In genomic region chr1:54009418-54010064, GRCm38 (mm10) we compare ENCODE assay signal across 21 mouse cellular contexts.
DNase-seq lines count a peak whose midpoint lies in the region; ATAC-seq and TF ChIP-seq lines count a peak whose summit lies in the region.
"Had no signal": no experiment of that assay in that cellular context is flagged by ENCODE, and none has a peak within 500 bp of the region (broad histone marks: within the 10 kb centered on the region; RNA-seq: fewer than 3 reads in every experiment).

No protein-coding gene starts in this region.

- H3K27ac ChIP-seq in embryonic facial prominence, embryonic 14.5 days (replicated peaks; ENCODE audit: low read depth, low read length): no peak overlapping the region
- H3K27ac ChIP-seq in embryonic facial prominence, embryonic 10.5 days (replicated peaks): no peak overlapping the region
- H3K27ac ChIP-seq in lung, embryonic 14.5 days (ENCODE audit: low read depth): no peak overlapping the region
- H3K27ac ChIP-seq in CH12.LX (ENCODE audit: insufficient read depth, low read depth): no peak overlapping the region
- H3K27ac ChIP-seq in limb, embryonic 14.5 days (replicated peaks; ENCODE audit: low read depth, low read length): no peak overlapping the region
- H3K27ac ChIP-seq: embryonic facial prominence, embryonic 15.5 days; forebrain, embryonic 10.5 days; gastrocnemius, adult 2 months; heart, embryonic 10.5 days; heart, embryonic 15.5 days; hindbrain, embryonic 15.5 days had no signal

- ATAC-seq in embryonic facial prominence, embryonic 14.5 days (ENCODE audit: low read depth): no peak
- ATAC-seq in lung, embryonic 14.5 days (ENCODE audit: insufficient read depth): peak; percentile 68; the same call in 1 of the 2 replicates
- ATAC-seq in limb, embryonic 14.5 days (ENCODE audit: low FRiP score, low read depth): 0 out of 2 replicates have a peak, but pooled peaks have one; percentile 47
- ATAC-seq: forebrain, embryonic 14.5 days had no signal

- TF ChIP-seq POLR2A in CH12.LX (IDR thresholded peaks at IDR 0.05; ENCODE audit: low read depth, low read length): no peak
- TF ChIP-seq POLR2A in limb, embryonic 14.5 days (IDR thresholded peaks at IDR 0.05; ENCODE audit: borderline replicate concordance, extremely low read depth, insufficient read depth, insufficient read length): no peak

- DNase-seq in embryonic facial prominence, embryonic 14.5 days (ENCODE audit: low spot score): peak; percentile 12
- DNase-seq in embryonic facial prominence, embryonic 10.5 days (ENCODE audit: low spot score): no peak
- DNase-seq in lung, embryonic 14.5 days: peak; percentile 73
- no peak for DNase-seq in lung, postnatal 36 days
- DNase-seq in CH12.LX (ENCODE audit: extremely low read depth): peak; percentile 65
- DNase-seq in limb, embryonic 14.5 days (ENCODE audit: low spot score): no peak
- DNase-seq in cerebellum, adult 18-20 months: no peak
- DNase-seq: adrenal gland, adult 2 months; adrenal gland, postnatal 36 days; cerebellum, adult 8-10 months; cerebellum, postnatal 14 days; gastrocnemius, adult 2 months; gastrocnemius, postnatal 25 days; heart, postnatal 36 days had no signal

- H3K27me3 ChIP-seq in embryonic facial prominence, embryonic 14.5 days (replicated peaks; ENCODE audit: control insufficient read depth, insufficient read depth, low read length): no peaks in the 10 kb centered on the region
- no peaks in the 10 kb centered on the region for H3K27me3 ChIP-seq in embryonic facial prominence, embryonic 10.5 days (replicated peaks; ENCODE audit: low read depth, poor library complexity, severe bottlenecking)
- H3K27me3 ChIP-seq in lung, embryonic 14.5 days (ENCODE audit: insufficient read depth, low read length): no peaks in the 10 kb centered on the region
- H3K27me3 ChIP-seq in CH12.LX (replicated peaks): no peaks in the 10 kb centered on the region
- H3K27me3 ChIP-seq in limb, embryonic 14.5 days (ENCODE audit: control insufficient read depth, insufficient read depth, low read length): no peaks in the 10 kb centered on the region
- H3K27me3 ChIP-seq: embryonic facial prominence, embryonic 15.5 days; heart, embryonic 15.5 days; hindbrain, embryonic 15.5 days had no signal

- peaks cover 3% of the 10 kb centered on the region; the same call in 1 of the 2 replicates for H3K4me1 ChIP-seq in embryonic facial prominence, embryonic 14.5 days (ENCODE audit: control insufficient read depth, insufficient read depth, low read length)
- no peaks in the 10 kb centered on the region for H3K4me1 ChIP-seq in embryonic facial prominence, embryonic 10.5 days
- H3K4me1 ChIP-seq in lung, embryonic 14.5 days (ENCODE audit: insufficient read depth): no peaks in the 10 kb centered on the region
- peaks cover 9 to 19% of the 10 kb centered on the region in 2 experiments for H3K4me1 ChIP-seq in CH12.LX (ENCODE audit: control insufficient read depth in 1 of 2, insufficient read depth in 2 of 2)
- H3K4me1 ChIP-seq in limb, embryonic 14.5 days (ENCODE audit: control insufficient read depth, insufficient read depth, low read length): peaks cover 10% of the 10 kb centered on the region
- H3K4me1 ChIP-seq: embryonic facial prominence, embryonic 15.5 days; forebrain, embryonic 10.5 days; hindbrain, embryonic 15.5 days had no signal

- no peaks in the 10 kb centered on the region for H3K9me3 ChIP-seq in embryonic facial prominence, embryonic 14.5 days (ENCODE audit: control insufficient read depth, low read length)
- H3K9me3 ChIP-seq in embryonic facial prominence, embryonic 10.5 days: no peaks in the 10 kb centered on the region
- H3K9me3 ChIP-seq in lung, embryonic 14.5 days (ENCODE audit: low read depth, low read length): no peaks in the 10 kb centered on the region
- no peaks in the 10 kb centered on the region for H3K9me3 ChIP-seq in CH12.LX (replicated peaks; ENCODE audit: low read length)
- no peaks in the 10 kb centered on the region for H3K9me3 ChIP-seq in limb, embryonic 14.5 days (ENCODE audit: control insufficient read depth, low read length)
- H3K9me3 ChIP-seq: embryonic facial prominence, embryonic 15.5 days; forebrain, embryonic 10.5 days; heart, embryonic 10.5 days; heart, embryonic 15.5 days; hindbrain, embryonic 15.5 days had no signal

- dilution Hi-C loops in CH12.LX (cut with MboI; ENCODE audit: extremely low pct_ligation_motif_present, extremely low pct_unique_long_range_greater_than_20kb, low sequenced_read_pairs): no loop called here

- in situ Hi-C loops in CH12.LX (cut with MboI; ENCODE audit: low pct_ligation_motif_present, low pct_unique_long_range_greater_than_20kb, low sequenced_read_pairs): no loop called here

- 79% methylated on average over 6 of the region's 6 CpGs for WGBS in embryonic facial prominence, embryonic 14.5 days
- WGBS in embryonic facial prominence, embryonic 10.5 days: 90% methylated on average over 6 of the region's 6 CpGs
- 65% methylated on average over 6 of the region's 6 CpGs for WGBS in lung, embryonic 14.5 days
- WGBS in limb, embryonic 14.5 days: 61% methylated on average over 6 of the region's 6 CpGs

- H3K79me2 ChIP-seq in CH12.LX (replicated peaks; ENCODE audit: control insufficient read depth, extremely low read depth, insufficient read depth, poor library complexity, severe bottlenecking): no peaks in the 10 kb centered on the region

- no peak overlapping the region for H3K4me3 ChIP-seq in embryonic facial prominence, embryonic 14.5 days (ENCODE audit: low read depth, low read length)
- H3K4me3 ChIP-seq in embryonic facial prominence, embryonic 10.5 days: no peak overlapping the region
- H3K4me3 ChIP-seq in lung, embryonic 14.5 days (ENCODE audit: low read depth, low read length): no peak overlapping the region
- no peak overlapping the region for H3K4me3 ChIP-seq in CH12.LX (replicated peaks in 1 of 3; ENCODE audit: low read depth in 2 of 3, low read length in 2 of 3, poor library complexity in 1 of 3)
- H3K4me3 ChIP-seq in limb, embryonic 14.5 days (replicated peaks; ENCODE audit: low read length): no peak overlapping the region
- H3K4me3 ChIP-seq: embryonic facial prominence, embryonic 15.5 days; erythroblast, embryonic 14.5 days; forebrain, embryonic 10.5 days; gastrocnemius, adult 2 months; heart, embryonic 10.5 days; heart, embryonic 15.5 days; hindbrain, embryonic 15.5 days had no signal

- H3K4me2 ChIP-seq in embryonic facial prominence, embryonic 14.5 days (ENCODE audit: low read depth, low read length): no peak overlapping the region
- no peak overlapping the region for H3K4me2 ChIP-seq in lung, embryonic 14.5 days
- H3K4me2 ChIP-seq in CH12.LX (ENCODE audit: insufficient read depth, low read depth, poor library complexity, severe bottlenecking): peak overlapping the region; percentile 45; the same call in 1 of the 2 replicates
- no peak overlapping the region for H3K4me2 ChIP-seq in limb, embryonic 14.5 days (replicated peaks; ENCODE audit: low read depth, low read length, severe bottlenecking)
- H3K4me2 ChIP-seq: embryonic facial prominence, embryonic 15.5 days; heart, embryonic 15.5 days; hindbrain, embryonic 15.5 days had no signal

- H3K36me3 ChIP-seq in embryonic facial prominence, embryonic 14.5 days (ENCODE audit: control insufficient read depth, insufficient read depth, low read length): no peaks in the 10 kb centered on the region
- H3K36me3 ChIP-seq in embryonic facial prominence, embryonic 10.5 days (replicated peaks): no peaks in the 10 kb centered on the region
- no peaks in the 10 kb centered on the region for H3K36me3 ChIP-seq in lung, embryonic 14.5 days (ENCODE audit: insufficient read depth)
- no peaks in the 10 kb centered on the region for H3K36me3 ChIP-seq in CH12.LX (replicated peaks in 1 of 2; ENCODE audit: control insufficient read depth in 1 of 2, insufficient read depth in 1 of 2, low read length in 1 of 2)
- H3K36me3 ChIP-seq in limb, embryonic 14.5 days (ENCODE audit: control insufficient read depth, insufficient read depth, low read length): no peaks in the 10 kb centered on the region
- H3K36me3 ChIP-seq: embryonic facial prominence, embryonic 15.5 days; forebrain, embryonic 10.5 days; heart, embryonic 10.5 days; heart, embryonic 15.5 days; hindbrain, embryonic 15.5 days had no signal

- no peak overlapping the region for H3K9ac ChIP-seq in embryonic facial prominence, embryonic 14.5 days (ENCODE audit: low read depth, low read length)
- H3K9ac ChIP-seq in lung, embryonic 14.5 days: no peak overlapping the region
- no peak overlapping the region for H3K9ac ChIP-seq in CH12.LX (ENCODE audit: insufficient read depth, low read depth)
- no peak overlapping the region for H3K9ac ChIP-seq in limb, embryonic 14.5 days (ENCODE audit: low read depth, low read length, severe bottlenecking)
- H3K9ac ChIP-seq: embryonic facial prominence, embryonic 15.5 days; heart, embryonic 15.5 days; hindbrain, embryonic 15.5 days had no signal

- TF ChIP-seq EP300 in CH12.LX (IDR thresholded peaks at IDR 0.05; ENCODE audit: low read length): peak; percentile 92

- no peak for TF ChIP-seq RAD21 in CH12.LX (IDR thresholded peaks at IDR 0.05; ENCODE audit: low read depth, low read length)

- TF ChIP-seq CTCF in lung, embryonic 14.5 days (IDR thresholded peaks at IDR 0.05; ENCODE audit: low read depth): no peak
- TF ChIP-seq CTCF in CH12.LX (conservative IDR thresholded peaks at IDR 0.05 in 1 of 2, IDR thresholded peaks at IDR 0.05 in 1 of 2; ENCODE audit: low read depth in 2 of 2, low read length in 2 of 2): no peak

TF ChIP-seq in CH12.LX, 34 proteins besides CTCF, POLR2A, EP300 and RAD21 (continues in another document):
- TF ChIP-seq MEF2A (IDR thresholded peaks at IDR 0.05; ENCODE audit: borderline replicate concordance, low read depth, low read length) (peak; percentile 73; the same call in 1 of the 2 replicates), NELFE (IDR thresholded peaks at IDR 0.05; ENCODE audit: low read depth, low read length) (0 out of 2 replicates have a peak, but pooled peaks have one; percentile 17), NRF1 (IDR thresholded peaks at IDR 0.05; ENCODE audit: low read depth, low read length) (no peak), IRF4 (IDR thresholded peaks at IDR 0.05; ENCODE audit: low read depth, low read length) (peak; percentile 91), HCFC1 (IDR thresholded peaks at IDR 0.05; ENCODE audit: low read depth, low read length) (no peak), USF1 (IDR thresholded peaks at IDR 0.05; ENCODE audit: low read depth, low read length) (no peak), PAX5 (IDR thresholded peaks at IDR 0.05; ENCODE audit: low read length) (no peak), JUN (IDR thresholded peaks at IDR 0.05; ENCODE audit: insufficient read depth, low read depth, low read length) (peak; percentile 71), SIN3A (IDR thresholded peaks at IDR 0.05; ENCODE audit: low read length) (0 out of 2 replicates have a peak, but pooled peaks have one; percentile 43), ETS1 (conservative IDR thresholded peaks at IDR 0.05; ENCODE audit: low read depth, low read length) (peak; percentile 49), MAFK (IDR thresholded peaks at IDR 0.05; ENCODE audit: insufficient replicate concordance, low read length) (peak; percentile 61), JUND (conservative IDR thresholded peaks at IDR 0.05; ENCODE audit: low read depth, low read length) (peak; percentile 84), CHD2 (IDR thresholded peaks at IDR 0.05; ENCODE audit: low read length) (0 out of 2 replicates have a peak, but pooled peaks have one; percentile 47)

Comparison
In these comparisons a context has a peak if more than half of its experiments do, and no peak if none do; other contexts are left out.
1. DNase-seq: peak in embryonic facial prominence, embryonic 14.5 days (single experiment), lung, embryonic 14.5 days (single experiment) and CH12.LX (single experiment); none in embryonic facial prominence, embryonic 10.5 days (single experiment), lung, postnatal 36 days (single experiment), limb, embryonic 14.5 days (single experiment) and cerebellum, adult 18-20 months (0 of 2).